Mouse (Mus musculus): ENCODE measurements around the gene Prkacb. TPM values are rescaled to one million over a fixed set of nuclear protein-coding genes. Genes with fewer than 3 reads are reported as not detected.

Prkacb gene
- polyA plus RNA-seq, 1 experiment from 2014 or later = 37.5 TPM

GRCm38 (mm10) chr3:146848112-146848511 lies 35.3 kb upstream of the Prkacb start:
- Histone ChIP-seq H3K27ac (ENCODE audit: low read length) (no peak overlapping the region), H3K9ac (replicated peaks; ENCODE audit: low read depth) (no peak overlapping the region), H3K4me3 (ENCODE audit: low read depth, low read length) (no peak overlapping the region), H3K27me3 (replicated peaks; ENCODE audit: insufficient read depth, low read length) (no peaks in the 10 kb centered on the region), H3K4me1 (ENCODE audit: insufficient read depth, low read depth, low read length) (no peaks in the 10 kb centered on the region), H3K9me3 (ENCODE audit: low read length) (no peaks in the 10 kb centered on the region), H3K4me2 (replicated peaks; ENCODE audit: low read depth, low read length) (no peak overlapping the region), H3K36me3 (ENCODE audit: insufficient read depth, low read length) (no peaks in the 10 kb centered on the region)
- 0 out of 2 replicates have a peak, but pooled peaks have one; percentile 1 for ATAC-seq
- peak; percentile 21 for DNase-seq (ENCODE audit: low spot score)
- 68% methylated on average over 8 of the region's 8 CpGs for WGBS
- TF ChIP-seq EP300 (IDR thresholded peaks at IDR 0.05) (peak; percentile 83), CTCF (IDR thresholded peaks at IDR 0.05) (no peak)

DNA sequence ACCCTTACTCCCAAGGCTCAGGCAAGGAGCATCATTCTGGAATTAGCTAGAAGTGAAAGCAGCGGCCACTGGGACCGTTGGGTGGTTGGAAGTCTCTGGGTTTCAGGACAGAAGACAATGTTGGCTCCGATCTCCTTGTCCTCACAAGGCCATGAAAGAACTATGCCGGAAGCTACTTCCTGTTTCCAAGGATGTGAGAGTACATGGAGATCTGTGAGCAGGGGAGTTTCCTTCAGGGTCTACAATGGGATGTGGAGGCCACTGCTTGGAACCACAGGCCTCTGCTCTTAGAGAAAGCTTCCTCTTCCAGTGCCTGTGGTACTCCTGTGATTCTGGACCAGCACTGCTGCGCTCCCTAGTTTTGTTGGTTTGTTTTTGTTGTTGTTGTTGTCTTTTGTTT lies 33.4 kb upstream of the Prkacb start:
- peak overlapping the region; percentile 65 for H3K27ac ChIP-seq (ENCODE audit: low read length)
- no peaks in the 10 kb centered on the region for H3K27me3 ChIP-seq (replicated peaks; ENCODE audit: insufficient read depth, low read length)
- DNase-seq (ENCODE audit: low spot score) = peak; percentile 42
- WGBS = 65% methylated on average over 5 of the region's 5 CpGs
- no peak overlapping the region for H3K9ac ChIP-seq (replicated peaks; ENCODE audit: low read depth)
- H3K4me1 ChIP-seq (ENCODE audit: insufficient read depth, low read depth, low read length) = no peaks in the 10 kb centered on the region; the same call in 1 of the 2 replicates
- H3K4me3 ChIP-seq (ENCODE audit: low read depth, low read length) = no peak overlapping the region
- ATAC-seq = peak; percentile 81
- no peaks in the 10 kb centered on the region for H3K36me3 ChIP-seq (ENCODE audit: insufficient read depth, low read length)
- TF ChIP-seq CTCF (IDR thresholded peaks at IDR 0.05) = no peak
- TF ChIP-seq EP300 (IDR thresholded peaks at IDR 0.05) = peak; percentile 93
- no peaks in the 10 kb centered on the region for H3K9me3 ChIP-seq (ENCODE audit: low read length)
- no peak overlapping the region for H3K4me2 ChIP-seq (replicated peaks; ENCODE audit: low read depth, low read length)

DNA sequence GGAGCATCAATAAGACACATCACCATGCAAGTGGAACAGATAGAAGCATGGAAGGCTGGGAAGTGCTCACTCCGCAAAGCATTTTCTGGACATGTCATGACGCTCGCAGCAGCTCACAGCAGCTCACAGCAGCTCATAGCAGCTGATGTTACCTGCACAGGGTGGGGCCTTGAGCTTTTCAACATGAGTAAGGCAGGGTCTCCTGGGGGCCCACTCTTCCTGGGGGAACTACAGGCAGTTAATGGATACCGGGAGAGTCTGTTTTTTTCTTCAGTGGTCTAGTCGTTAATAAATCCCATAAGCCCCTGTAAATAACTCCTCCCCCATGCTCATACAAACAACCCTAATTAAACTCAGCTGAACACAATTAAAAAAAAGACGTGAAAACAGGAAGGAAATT lies 30.7 kb upstream of the Prkacb start:
- no peaks in the 10 kb centered on the region; the same call in 1 of the 2 replicates for H3K4me1 ChIP-seq (ENCODE audit: insufficient read depth, low read depth, low read length)
- TF ChIP-seq EP300 (IDR thresholded peaks at IDR 0.05) (no peak), CTCF (IDR thresholded peaks at IDR 0.05) (no peak)
- DNase-seq (ENCODE audit: low spot score) (no peak), ATAC-seq (no peak)
- H3K9ac ChIP-seq (replicated peaks; ENCODE audit: low read depth) = no peak overlapping the region
- H3K36me3 ChIP-seq (ENCODE audit: insufficient read depth, low read length) = no peaks in the 10 kb centered on the region
- no peaks in the 10 kb centered on the region for H3K9me3 ChIP-seq (ENCODE audit: low read length)
- 79% methylated on average over 6 of the region's 6 CpGs for WGBS
- no peaks in the 10 kb centered on the region for H3K27me3 ChIP-seq (replicated peaks; ENCODE audit: insufficient read depth, low read length)
- H3K4me2 ChIP-seq (replicated peaks; ENCODE audit: low read depth, low read length) = no peak overlapping the region
- H3K4me3 ChIP-seq (ENCODE audit: low read depth, low read length) = no peak overlapping the region
- H3K27ac ChIP-seq (ENCODE audit: low read length) = no peak overlapping the region

GRCm38 (mm10) chr3:146842766-146843165 lies 30.0 kb upstream of the Prkacb start:
- no peaks in the 10 kb centered on the region for H3K36me3 ChIP-seq (ENCODE audit: insufficient read depth, low read length)
- H3K4me3 ChIP-seq (ENCODE audit: low read depth, low read length) = no peak overlapping the region
- TF ChIP-seq CTCF (IDR thresholded peaks at IDR 0.05) (no peak), EP300 (IDR thresholded peaks at IDR 0.05) (peak; percentile 26; the same call in 1 of the 2 replicates)
- H3K4me1 ChIP-seq (ENCODE audit: insufficient read depth, low read depth, low read length) = no peaks in the 10 kb centered on the region; the same call in 1 of the 2 replicates
- H3K4me2 ChIP-seq (replicated peaks; ENCODE audit: low read depth, low read length) = no peak overlapping the region
- H3K9ac ChIP-seq (replicated peaks; ENCODE audit: low read depth) = no peak overlapping the region
- no peaks in the 10 kb centered on the region for H3K9me3 ChIP-seq (ENCODE audit: low read length)
- H3K27me3 ChIP-seq (replicated peaks; ENCODE audit: insufficient read depth, low read length) = no peaks in the 10 kb centered on the region
- ATAC-seq (peak; percentile 47), DNase-seq (ENCODE audit: low spot score) (peak; percentile 28)
- 19% methylated on average over 3 of the region's 3 CpGs for whole genome bisulfite sequencing
- H3K27ac ChIP-seq (ENCODE audit: low read length) = no peak overlapping the region

DNA sequence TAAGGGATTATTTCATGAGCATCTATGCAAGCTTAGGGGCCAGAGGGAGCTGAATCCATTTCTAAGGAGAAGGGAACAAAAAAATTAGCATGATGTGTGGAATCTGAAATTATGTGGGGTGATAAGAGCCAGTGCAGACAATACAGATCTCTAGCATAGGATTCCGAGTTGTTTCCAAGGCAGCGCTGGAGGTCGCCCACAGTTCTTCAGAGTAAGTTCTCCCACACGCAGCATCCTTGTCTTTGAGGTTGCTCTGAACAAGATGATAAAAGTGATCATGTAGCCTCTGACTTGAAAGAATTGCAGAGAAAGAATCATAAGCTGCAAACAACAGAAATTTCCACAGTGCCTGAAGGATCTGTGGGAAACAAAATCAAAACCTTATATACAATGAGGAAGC lies 7.9 kb upstream of the Prkacb start:
- DNase-seq (ENCODE audit: low spot score) = no peak
- Histone ChIP-seq H3K9ac (replicated peaks; ENCODE audit: low read depth) (no peak overlapping the region), H3K4me1 (ENCODE audit: insufficient read depth, low read depth, low read length) (no peaks in the 10 kb centered on the region), H3K9me3 (ENCODE audit: low read length) (no peaks in the 10 kb centered on the region), H3K4me2 (replicated peaks; ENCODE audit: low read depth, low read length) (no peak overlapping the region), H3K27me3 (replicated peaks; ENCODE audit: insufficient read depth, low read length) (no peaks in the 10 kb centered on the region), H3K36me3 (ENCODE audit: insufficient read depth, low read length) (no peaks in the 10 kb centered on the region), H3K4me3 (ENCODE audit: low read depth, low read length) (no peak overlapping the region), H3K27ac (ENCODE audit: low read length) (no peak overlapping the region)
- ATAC-seq = no peak
- whole genome bisulfite sequencing = 87% methylated on average over 4 of the region's 4 CpGs
- TF ChIP-seq EP300 (IDR thresholded peaks at IDR 0.05) (no peak), CTCF (IDR thresholded peaks at IDR 0.05) (no peak)

DNA sequence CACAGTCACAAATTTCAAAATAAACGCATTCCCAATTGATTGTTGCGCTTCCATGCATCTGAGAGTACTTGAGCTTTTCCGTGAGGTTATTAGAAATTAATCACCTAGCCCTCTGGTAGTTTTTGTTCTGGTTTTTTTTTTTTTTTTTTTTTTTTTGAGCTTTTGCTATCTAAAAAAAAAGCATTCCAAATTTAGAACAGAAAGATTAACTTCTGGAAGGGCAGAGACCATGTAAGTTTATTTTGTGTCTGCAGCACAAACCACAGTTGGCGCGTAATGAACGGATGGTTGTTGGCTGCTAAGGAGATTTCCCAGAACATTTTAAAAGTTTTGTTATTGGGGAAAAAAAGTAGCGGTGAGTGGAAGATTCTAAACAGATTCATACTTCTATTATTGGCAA lies 834 bp upstream of the Prkacb start:
- Histone ChIP-seq H3K36me3 (ENCODE audit: insufficient read depth, low read length) (no peaks in the 10 kb centered on the region), H3K4me2 (replicated peaks; ENCODE audit: low read depth, low read length) (peak overlapping the region; percentile 80), H3K4me3 (ENCODE audit: low read depth, low read length) (peak overlapping the region; percentile 98), H3K4me1 (ENCODE audit: insufficient read depth, low read depth, low read length) (0 out of 2 replicates have a peak, but pooled peaks cover 3% of the 10 kb centered on the region), H3K9me3 (ENCODE audit: low read length) (no peaks in the 10 kb centered on the region), H3K9ac (replicated peaks; ENCODE audit: low read depth) (peak overlapping the region; percentile 86), H3K27ac (ENCODE audit: low read length) (peak overlapping the region; percentile 96), H3K27me3 (replicated peaks; ENCODE audit: insufficient read depth, low read length) (0 out of 2 replicates have a peak, but pooled peaks cover 2% of the 10 kb centered on the region)
- no peak for ATAC-seq
- 41% methylated on average over 7 of the region's 7 CpGs for WGBS
- no peak for DNase-seq (ENCODE audit: low spot score)
- TF ChIP-seq CTCF (IDR thresholded peaks at IDR 0.05) (no peak), EP300 (IDR thresholded peaks at IDR 0.05) (no peak)

All from lung, postnatal 0 days (tissue).